Mouse (Mus musculus): ENCODE measurements around the gene Rpl13. TPM values are rescaled to one million over a fixed set of nuclear protein-coding genes. Genes with fewer than 3 reads are reported as not detected.

Rpl13 gene
- polyA plus RNA-seq (2016; fragmentation: Nextera tagmentation; extraction: Ambion mirVana) = 1,452 and 1,476 TPM in 2 replicates

- Histone ChIP-seq H3K4me3 (peak within 1 kb of the TSS; percentile 76), H3K27me3 (replicated peaks) (no peaks in the 10 kb centered on the region), H3K9ac (peak within 1 kb of the TSS; percentile 95), H3K4me1 (peaks cover 22% of the 10 kb centered on the region), H3K27ac (peak within 1 kb of the TSS; percentile 88), H3K4me2 (peak within 1 kb of the TSS; percentile 91), H3K36me3 (peaks cover 47% of the 10 kb centered on the region), H3K9me3 (replicated peaks) (no peaks in the 10 kb centered on the region)
- peak; percentile 91 for ATAC-seq
- WGBS (ENCODE audit: insufficient replicate concordance) = 1% methylated on average over 55 of the region's 56 CpGs
Observed at GRCm38 (mm10) chr8:123101735-123102685, at the start of gene Rpl13. Rpl13 (plus strand) TSS chr8:123102350.

DNA sequence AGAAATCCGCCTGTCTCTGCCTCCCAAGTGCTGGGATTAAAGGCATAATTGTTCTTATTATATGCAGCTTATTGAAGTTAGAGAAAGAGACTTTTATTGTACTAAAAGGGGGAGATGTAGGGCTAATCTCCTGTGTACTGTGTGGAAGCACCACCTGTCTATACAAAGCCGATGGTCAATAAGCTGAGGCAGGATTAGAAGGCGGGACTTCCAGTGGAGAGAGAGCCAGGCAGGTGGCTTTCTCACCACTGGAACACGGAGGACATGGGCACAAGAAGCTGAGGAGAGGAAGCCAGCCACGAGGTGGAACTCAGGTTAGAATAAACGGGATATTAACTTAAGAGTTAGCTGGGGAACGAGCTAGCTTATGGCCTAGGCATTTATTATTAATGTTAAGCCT, 39.4 kb upstream of the Rpl13 start, which contains the start of gene Spg7:
TSS of gene Spg7 (plus strand) at position 222 of the 400 bp plus-strand sequence.
- Histone ChIP-seq H3K4me3 (no peak within 1 kb of the TSS), H3K9ac (no peak within 1 kb of the TSS), H3K27me3 (replicated peaks) (no peaks in the 10 kb centered on the region), H3K4me2 (no peak within 1 kb of the TSS), H3K4me1 (peaks cover 32% of the 10 kb centered on the region), H3K9me3 (replicated peaks) (no peaks in the 10 kb centered on the region), H3K36me3 (peaks cover 10% of the 10 kb centered on the region), H3K27ac (no peak within 1 kb of the TSS)
- no peak for ATAC-seq
- WGBS (ENCODE audit: insufficient replicate concordance) = 71% methylated on average over 7 of the region's 7 CpGs

DNA sequence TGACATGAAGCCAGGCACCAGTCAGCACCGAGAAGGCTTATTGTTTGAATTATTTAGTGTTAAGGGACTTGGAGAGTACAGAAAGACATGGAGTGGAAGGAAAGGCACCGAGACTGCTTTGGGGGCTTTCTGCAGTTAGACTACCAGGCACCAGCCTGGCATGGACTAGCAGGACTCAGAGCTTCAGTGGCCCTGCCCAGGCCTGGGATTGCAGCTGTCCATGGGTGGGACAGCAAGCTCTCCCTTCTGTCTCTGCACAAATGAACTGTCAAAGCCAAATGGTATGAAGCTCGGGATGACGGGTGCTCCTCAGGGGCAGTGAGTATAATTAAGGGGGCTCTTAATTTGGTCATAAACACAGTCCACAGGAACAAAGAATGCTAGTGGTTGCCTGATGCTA, 38.1 kb upstream of the Rpl13 start:
- Histone ChIP-seq H3K9me3 (replicated peaks) (no peaks in the 10 kb centered on the region), H3K4me3 (peak overlapping the region; percentile 80), H3K27me3 (replicated peaks) (no peaks in the 10 kb centered on the region), H3K9ac (peak overlapping the region; percentile 90), H3K4me2 (peak overlapping the region; percentile 79), H3K4me1 (peaks cover 32% of the 10 kb centered on the region), H3K36me3 (peaks cover 19% of the 10 kb centered on the region), H3K27ac (no peak overlapping the region)
- ATAC-seq = no peak
- 80% methylated on average over 4 of the region's 4 CpGs for WGBS (ENCODE audit: insufficient replicate concordance)

DNA sequence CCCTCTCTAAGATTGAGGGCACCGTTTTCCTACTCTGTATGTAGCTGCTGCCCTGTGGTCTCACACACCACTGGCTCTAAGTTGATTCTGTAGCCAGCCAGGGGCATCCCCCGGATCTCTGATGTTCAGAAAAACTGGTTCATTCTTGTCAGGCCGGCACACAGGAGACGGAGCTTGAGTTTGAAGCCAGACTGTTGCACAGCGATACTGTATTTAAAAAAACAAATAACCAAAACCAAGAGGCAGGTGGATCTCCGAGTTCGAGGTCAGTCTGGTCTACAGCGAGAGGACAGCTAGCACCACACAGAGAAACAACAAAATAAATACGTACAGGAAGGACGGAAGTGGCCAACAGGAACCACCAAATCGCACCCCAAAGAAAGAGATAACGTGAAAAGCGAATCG, 37.3 kb upstream of the Rpl13 start:
- Histone ChIP-seq H3K9me3 (replicated peaks) (no peaks in the 10 kb centered on the region), H3K27me3 (replicated peaks) (no peaks in the 10 kb centered on the region), H3K27ac (peak overlapping the region; percentile 92), H3K4me1 (peaks cover 32% of the 10 kb centered on the region), H3K4me2 (peak overlapping the region; percentile 79), H3K4me3 (peak overlapping the region; percentile 80), H3K36me3 (peaks cover 24% of the 10 kb centered on the region), H3K9ac (peak overlapping the region; percentile 90)
- peak; percentile 25 for ATAC-seq
- under 1% methylated on average over 14 of the region's 14 CpGs for WGBS (ENCODE audit: insufficient replicate concordance)

DNA sequence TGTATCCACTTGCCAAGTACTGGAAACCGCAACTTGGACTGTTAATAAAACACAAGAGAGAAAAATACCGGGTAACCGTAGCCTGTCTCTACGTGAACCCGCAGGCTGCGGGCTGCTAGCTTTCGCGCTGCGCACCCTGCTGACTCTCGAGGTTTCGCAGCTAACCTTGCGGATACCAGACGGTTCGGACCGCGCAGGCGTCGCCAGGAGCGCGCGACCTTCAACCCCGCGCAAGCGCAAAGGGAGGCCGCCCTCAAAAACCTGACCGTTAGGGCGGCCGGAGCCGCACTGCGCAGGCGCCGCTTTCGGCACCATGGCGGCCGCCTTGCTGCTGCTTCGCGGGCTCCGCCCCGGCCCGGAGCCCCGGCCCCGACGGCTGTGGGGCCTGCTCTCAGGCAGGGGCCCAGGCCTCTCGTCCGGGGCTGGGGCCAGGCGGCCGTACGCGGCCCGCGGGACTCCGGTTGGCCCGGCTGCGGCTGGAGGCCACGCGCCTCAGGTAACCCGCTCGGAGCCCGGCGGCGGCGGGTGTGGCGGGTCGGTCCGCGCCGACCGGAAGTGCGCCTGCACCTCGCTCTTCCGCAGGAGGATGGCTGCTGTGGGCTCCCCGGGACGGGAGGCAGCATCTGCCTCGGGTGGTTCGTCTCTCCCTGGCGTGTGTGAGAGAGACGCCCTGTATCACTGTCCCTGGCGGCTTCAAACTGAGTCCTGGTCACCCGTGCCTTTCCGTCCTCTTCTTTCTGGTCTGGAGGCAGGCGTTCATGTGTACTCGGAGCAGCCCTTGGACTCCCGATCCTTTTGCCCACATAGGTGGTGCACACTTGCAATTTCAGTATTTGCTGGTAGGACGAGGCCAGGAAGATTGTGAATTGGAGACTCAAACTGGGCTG, 36.7 kb upstream of the Rpl13 start:
- peaks cover 32% of the 10 kb centered on the region for H3K4me1 ChIP-seq
- H3K27ac ChIP-seq = peak overlapping the region; percentile 92
- H3K36me3 ChIP-seq = peaks cover 25% of the 10 kb centered on the region
- under 1% methylated on average over 81 of the region's 84 CpGs for WGBS (ENCODE audit: insufficient replicate concordance)
- H3K9me3 ChIP-seq (replicated peaks) = no peaks in the 10 kb centered on the region
- ATAC-seq = peak; percentile 97
- no peaks in the 10 kb centered on the region for H3K27me3 ChIP-seq (replicated peaks)
- H3K4me3 ChIP-seq = peak overlapping the region; percentile 80
- H3K4me2 ChIP-seq = peak overlapping the region; percentile 79
- H3K9ac ChIP-seq = peak overlapping the region; percentile 90

DNA sequence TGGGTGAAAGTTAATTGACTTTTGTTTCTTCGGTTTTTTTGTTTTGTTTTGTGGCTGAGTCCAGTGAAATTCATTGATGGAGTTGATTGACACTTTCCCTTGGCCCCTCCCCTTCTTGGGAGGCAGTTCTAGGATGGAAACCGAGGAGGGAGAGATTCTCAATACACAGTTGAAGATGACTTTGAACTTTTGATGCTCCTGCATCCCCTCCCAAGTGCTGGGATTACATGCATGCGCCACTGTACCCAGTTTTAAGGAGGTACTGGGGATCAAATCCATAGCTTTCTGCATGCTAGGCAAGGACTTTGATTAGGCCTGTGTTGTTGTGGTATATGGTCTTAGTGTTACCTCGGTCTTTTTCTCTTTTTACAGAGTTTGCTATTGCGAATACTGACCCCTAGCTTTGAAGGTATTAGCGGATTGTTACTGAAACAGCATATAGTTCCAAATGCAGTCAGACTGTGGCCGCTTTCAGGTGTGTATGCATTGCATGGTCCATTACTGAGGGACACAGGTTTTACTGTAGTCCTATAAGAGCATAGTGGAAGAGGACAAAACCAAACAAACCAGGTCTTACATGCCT, 36.0 kb upstream of the Rpl13 start:
- Histone ChIP-seq H3K4me1 (peaks cover 32% of the 10 kb centered on the region), H3K9me3 (replicated peaks) (no peaks in the 10 kb centered on the region), H3K27ac (peak overlapping the region; percentile 92), H3K36me3 (peaks cover 28% of the 10 kb centered on the region), H3K4me3 (peak overlapping the region; percentile 80), H3K27me3 (replicated peaks) (no peaks in the 10 kb centered on the region), H3K4me2 (peak overlapping the region; percentile 79), H3K9ac (peak overlapping the region; percentile 90)
- ATAC-seq = no peak
- WGBS (ENCODE audit: insufficient replicate concordance) = 34% methylated on average over 7 of the region's 7 CpGs

DNA sequence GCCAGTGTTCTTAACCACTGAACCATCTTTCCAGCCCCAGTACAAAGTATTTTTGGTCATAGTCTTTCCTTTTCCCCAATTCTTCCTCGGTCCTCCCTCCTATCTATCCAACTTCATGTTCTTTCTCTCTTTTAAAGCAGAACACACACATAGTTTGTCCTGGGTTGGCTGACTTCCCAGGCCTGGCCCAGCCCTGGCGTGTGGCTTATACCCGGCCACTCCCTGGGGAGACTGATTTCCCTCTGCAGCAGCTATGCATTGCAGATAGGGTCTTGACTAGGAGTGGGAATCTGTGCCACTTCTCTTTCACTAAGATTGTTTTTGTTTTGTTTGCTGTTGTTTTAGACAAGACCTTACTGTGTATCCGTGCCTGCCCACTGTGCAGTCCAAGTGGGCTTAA, 31.0 kb upstream of the Rpl13 start:
- Histone ChIP-seq H3K4me2 (no peak overlapping the region), H3K4me1 (peaks cover 23% of the 10 kb centered on the region), H3K9me3 (replicated peaks) (no peaks in the 10 kb centered on the region), H3K9ac (no peak overlapping the region), H3K27ac (no peak overlapping the region), H3K27me3 (replicated peaks) (no peaks in the 10 kb centered on the region), H3K36me3 (peaks cover 77% of the 10 kb centered on the region), H3K4me3 (no peak overlapping the region)
- ATAC-seq = no peak
- WGBS (ENCODE audit: insufficient replicate concordance) = 73% methylated on average over 4 of the region's 4 CpGs

- Histone ChIP-seq H3K36me3 (peaks cover 97% of the 10 kb centered on the region), H3K4me2 (0 out of 2 replicates have a peak overlapping the region, but pooled peaks have one; percentile 17), H3K27me3 (replicated peaks) (no peaks in the 10 kb centered on the region), H3K9ac (0 out of 2 replicates have a peak overlapping the region, but pooled peaks have one; percentile 8), H3K4me3 (no peak overlapping the region), H3K27ac (no peak overlapping the region; the same call in 1 of the 2 replicates), H3K9me3 (replicated peaks) (no peaks in the 10 kb centered on the region), H3K4me1 (peaks cover 26% of the 10 kb centered on the region)
- ATAC-seq = peak; percentile 85
- 56% methylated on average over 6 of the region's 6 CpGs for WGBS (ENCODE audit: insufficient replicate concordance)
Observed at GRCm38 (mm10) chr8:123077213-123077612, 24.9 kb upstream of the Rpl13 start.

DNA sequence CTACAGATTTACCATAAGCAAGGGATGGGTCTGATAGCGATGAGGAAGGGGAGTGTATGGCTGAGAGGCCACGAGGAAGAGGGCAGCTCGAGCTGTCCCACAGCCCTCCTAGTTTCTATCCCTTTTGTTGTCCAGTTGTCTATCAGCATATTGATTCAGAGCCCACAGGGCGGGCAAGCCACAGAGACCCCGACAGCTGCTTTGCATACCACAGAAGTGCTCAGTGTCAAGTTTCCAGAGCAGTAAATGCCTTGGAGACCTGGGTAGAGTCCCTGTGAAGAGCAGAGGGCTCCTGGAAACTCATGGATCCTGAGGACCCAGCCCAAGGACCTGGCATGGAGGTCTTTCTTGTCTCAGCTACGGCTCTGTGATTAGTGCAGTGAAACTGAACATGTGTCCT, 19.2 kb upstream of the Rpl13 start:
- WGBS (ENCODE audit: insufficient replicate concordance) = 81% methylated on average over 6 of the region's 6 CpGs
- no peak for ATAC-seq
- peaks cover 97% of the 10 kb centered on the region for H3K36me3 ChIP-seq
- no peaks in the 10 kb centered on the region for H3K9me3 ChIP-seq (replicated peaks)
- no peak overlapping the region for H3K27ac ChIP-seq
- no peak overlapping the region for H3K4me2 ChIP-seq
- no peak overlapping the region for H3K4me3 ChIP-seq
- H3K4me1 ChIP-seq = peaks cover under 1% of the 10 kb centered on the region; the same call in 1 of the 2 replicates
- no peak overlapping the region for H3K9ac ChIP-seq
- H3K27me3 ChIP-seq (replicated peaks) = no peaks in the 10 kb centered on the region

GRCm38 (mm10) chr8:123083610-123084009, 18.5 kb upstream of the Rpl13 start:
- Histone ChIP-seq H3K4me2 (no peak overlapping the region), H3K9ac (no peak overlapping the region), H3K9me3 (replicated peaks) (no peaks in the 10 kb centered on the region), H3K4me3 (no peak overlapping the region), H3K4me1 (no peaks in the 10 kb centered on the region), H3K27me3 (replicated peaks) (no peaks in the 10 kb centered on the region), H3K36me3 (peaks cover 98% of the 10 kb centered on the region), H3K27ac (no peak overlapping the region)
- no peak for ATAC-seq
- WGBS (ENCODE audit: insufficient replicate concordance) = 87% methylated on average over 12 of the region's 12 CpGs

GRCm38 (mm10) chr8:123087289-123087688, 14.9 kb upstream of the Rpl13 start:
- H3K9me3 ChIP-seq (replicated peaks) = no peaks in the 10 kb centered on the region
- H3K36me3 ChIP-seq = peaks cover 99% of the 10 kb centered on the region
- H3K9ac ChIP-seq = no peak overlapping the region
- no peak overlapping the region for H3K4me2 ChIP-seq
- H3K4me1 ChIP-seq = no peaks in the 10 kb centered on the region
- H3K4me3 ChIP-seq = no peak overlapping the region
- no peak for ATAC-seq
- no peaks in the 10 kb centered on the region for H3K27me3 ChIP-seq (replicated peaks)
- no peak overlapping the region for H3K27ac ChIP-seq
- WGBS (ENCODE audit: insufficient replicate concordance) = 74% methylated on average over 9 of the region's 9 CpGs
